Mouse (Mus musculus) CH12.LX (cell line): Measurements from ENCODE around the gene Adgrg6. TPM values are rescaled to one million over a fixed set of nuclear protein-coding genes. Genes with fewer than 3 reads are reported as not detected.

Experiments
- DNase-seq: peaks from one replicate; pipeline ENCODE4 v3.0.0-alpha.2; 2013; ENCODE audit errors: extremely low read depth
- H3K27ac ChIP-seq: 2 replicates; pipeline ENCODE4 v1.5.1; 2012; ENCODE audit warnings: low read depth, mild to moderate bottlenecking, control low read depth, moderate library complexity; ENCODE audit not compliant: insufficient read depth
- H3K27me3 ChIP-seq: replicated peaks from 2 replicates; pipeline ENCODE3; 2012; ENCODE audit warnings: inconsistent platforms
- H3K36me3 ChIP-seq, 2 experiments: replicated peaks in 1 of 2; 2 replicates each; pipeline versions ENCODE3 to v1.6.1; 2012; ENCODE audit warnings: inconsistent platforms in 1 of 2, low read length in 1 of 2, mild to moderate bottlenecking in 1 of 2, mixed read lengths in 1 of 2, moderate library complexity in 1 of 2; ENCODE audit not compliant: control insufficient read depth in 1 of 2, insufficient read depth in 1 of 2
- H3K4me1 ChIP-seq, 2 experiments: 2 replicates each; pipeline ENCODE4 v1.6.1; 2012; ENCODE audit warnings: inconsistent platforms in 1 of 2, moderate library complexity in 1 of 2; ENCODE audit not compliant: insufficient read depth in 2 of 2, control insufficient read depth in 1 of 2
- H3K4me2 ChIP-seq: 2 replicates; pipeline ENCODE4 v1.6.1; 2012; ENCODE audit warnings: low read depth, mild to moderate bottlenecking, control low read depth; ENCODE audit not compliant: poor library complexity, insufficient read depth, severe bottlenecking
- H3K4me3 ChIP-seq, 3 experiments: fragments of 150-350 bp in 1 of 3; sonication (generic) in 1 of 3; replicated peaks in 1 of 3; 2 replicates each; pipeline versions ENCODE3 to v1.5.1; 2011 to 2012; ENCODE audit warnings: low read depth in 2 of 3, low read length in 2 of 3, mild to moderate bottlenecking in 2 of 3, moderate library complexity in 2 of 3, control low read depth in 1 of 3, improper control_type of control experiment in 1 of 3, inconsistent platforms in 1 of 3, mixed read lengths in 1 of 3; ENCODE audit not compliant: poor library complexity in 1 of 3
- H3K79me2 ChIP-seq: replicated peaks from 2 replicates; pipeline ENCODE4 v1.6.1; 2012; ENCODE audit warnings: mild to moderate bottlenecking, moderate library complexity; ENCODE audit not compliant: control insufficient read depth, poor library complexity, insufficient read depth, severe bottlenecking; ENCODE audit errors: extremely low read depth
- H3K9ac ChIP-seq: 2 replicates; pipeline ENCODE4 v1.6.1; 2012; ENCODE audit warnings: low read depth, mild to moderate bottlenecking, control low read depth, moderate library complexity; ENCODE audit not compliant: insufficient read depth
- H3K9me3 ChIP-seq: replicated peaks from 2 replicates; pipeline ENCODE3; 2012; ENCODE audit warnings: low read length, inconsistent platforms, mixed read lengths
- BHLHE40 ChIP-seq: IDR thresholded peaks from 2 replicates; pipeline ENCODE4 v1.6.1; 2011; ENCODE audit warnings: mild to moderate bottlenecking, low read depth, low read length, improper control_type of control experiment
- CHD1 ChIP-seq: IDR thresholded peaks from 2 replicates; pipeline ENCODE4 v1.6.1; 2012; ENCODE audit warnings: low read depth, low read length, improper control_type of control experiment, inconsistent platforms
- CTCF ChIP-seq, 2 experiments: IDR thresholded peaks in 1 of 2; conservative IDR thresholded peaks in 1 of 2; 2 replicates each; pipeline ENCODE4 v1.5.1; 2011 to 2012; ENCODE audit warnings: low read depth in 2 of 2, low read length in 2 of 2, improper control_type of control experiment in 1 of 2, inconsistent platforms in 1 of 2, mild to moderate bottlenecking in 1 of 2, moderate library complexity in 1 of 2
- ELF1 ChIP-seq: IDR thresholded peaks from 2 replicates; pipeline ENCODE4 v1.6.1; 2014; ENCODE audit warnings: low read depth, mild to moderate bottlenecking, inconsistent platforms, low read length, improper control_type of control experiment
- EP300 ChIP-seq: IDR thresholded peaks from 2 replicates; pipeline ENCODE4 v1.6.1; 2011; ENCODE audit warnings: low read length, improper control_type of control experiment
- GABPA ChIP-seq: IDR thresholded peaks from 2 replicates; pipeline ENCODE4 v1.6.1; 2012; ENCODE audit warnings: low read depth, low read length, improper control_type of control experiment, inconsistent platforms; ENCODE audit not compliant: insufficient replicate concordance
- HCFC1 ChIP-seq: IDR thresholded peaks from 2 replicates; pipeline ENCODE4 v1.6.1; 2012; ENCODE audit warnings: low read depth, mild to moderate bottlenecking, inconsistent platforms, low read length, improper control_type of control experiment
- JUN ChIP-seq: IDR thresholded peaks from 2 replicates; pipeline ENCODE4 v1.6.1; 2011; ENCODE audit warnings: low read depth, mild to moderate bottlenecking, low read length, improper control_type of control experiment, moderate library complexity; ENCODE audit not compliant: insufficient read depth
- JUND ChIP-seq: conservative IDR thresholded peaks from 2 replicates; pipeline ENCODE4 v1.6.1; 2011; ENCODE audit warnings: low read depth, low read length, improper control_type of control experiment
- MAFK ChIP-seq: IDR thresholded peaks from 2 replicates; pipeline ENCODE4 v1.6.1; 2011; ENCODE audit warnings: low read length, improper control_type of control experiment; ENCODE audit not compliant: insufficient replicate concordance
- MAX ChIP-seq: IDR thresholded peaks from 2 replicates; pipeline ENCODE4 v1.6.1; 2011; ENCODE audit warnings: low read length, improper control_type of control experiment
- MXI1 ChIP-seq: IDR thresholded peaks from 2 replicates; pipeline ENCODE4 v1.6.1; 2011; ENCODE audit warnings: mild to moderate bottlenecking, low read depth, low read length, improper control_type of control experiment
- MYC ChIP-seq: IDR thresholded peaks from 2 replicates; pipeline ENCODE4 v1.6.1; 2011; ENCODE audit warnings: low read depth, mild to moderate bottlenecking, improper control_type of control experiment, low read length
- NELFE ChIP-seq: IDR thresholded peaks from 2 replicates; pipeline ENCODE4 v1.6.1; 2011; ENCODE audit warnings: low read depth, low read length, improper control_type of control experiment
- NRF1 ChIP-seq: IDR thresholded peaks from 2 replicates; pipeline ENCODE4 v1.6.1; 2014; ENCODE audit warnings: low read depth, mild to moderate bottlenecking, inconsistent platforms, low read length, improper control_type of control experiment, moderate library complexity
- PAX5 ChIP-seq: IDR thresholded peaks from 2 replicates; pipeline ENCODE4 v1.6.1; 2012; ENCODE audit warnings: low read length, inconsistent platforms, mixed read lengths
- POLR2AphosphoS2 ChIP-seq: IDR thresholded peaks from 2 replicates; pipeline ENCODE4 v1.6.1; 2011; ENCODE audit warnings: low read depth, low read length, improper control_type of control experiment
- RAD21 ChIP-seq: IDR thresholded peaks from 2 replicates; pipeline ENCODE4 v1.6.1; 2011; ENCODE audit warnings: low read depth, mild to moderate bottlenecking, low read length, improper control_type of control experiment, moderate library complexity
- SMC3 ChIP-seq: IDR thresholded peaks from 2 replicates; pipeline ENCODE4 v1.6.1; 2011; ENCODE audit warnings: low read depth, low read length, improper control_type of control experiment
- TCF12 ChIP-seq: IDR thresholded peaks from 2 replicates; pipeline ENCODE4 v1.6.1; 2014; ENCODE audit warnings: low read depth, mild to moderate bottlenecking, inconsistent platforms, low read length, improper control_type of control experiment
- USF1 ChIP-seq: IDR thresholded peaks from 2 replicates; pipeline ENCODE4 v1.6.1; 2014; ENCODE audit warnings: low read depth, mild to moderate bottlenecking, inconsistent platforms, low read length, improper control_type of control experiment
- USF2 ChIP-seq: conservative IDR thresholded peaks from 2 replicates; pipeline ENCODE4 v1.6.1; 2011; ENCODE audit warnings: low read depth, low read length, improper control_type of control experiment
- ZC3H11A ChIP-seq: IDR thresholded peaks from 2 replicates; pipeline ENCODE4 v1.6.1; 2012; ENCODE audit warnings: low read depth, mild to moderate bottlenecking, inconsistent platforms, low read length, improper control_type of control experiment
- ZKSCAN1 ChIP-seq: IDR thresholded peaks from 2 replicates; pipeline ENCODE4 v1.6.1; 2012; ENCODE audit warnings: low read depth, inconsistent platforms, low read length, improper control_type of control experiment, borderline replicate concordance
- ZMIZ1 ChIP-seq: IDR thresholded peaks from 2 replicates; pipeline ENCODE4 v1.6.1; 2012; ENCODE audit warnings: low read depth, mild to moderate bottlenecking, inconsistent platforms, low read length, improper control_type of control experiment
- ZNF384 ChIP-seq: IDR thresholded peaks from 2 replicates; pipeline ENCODE4 v1.6.1; 2012; ENCODE audit warnings: low read depth, low read length, improper control_type of control experiment, inconsistent platforms
- dilution Hi-C: fragments of 300-500 bp; cut with MboI; formaldehyde crosslinking; loops from 2 replicates; pipeline ENCODE4 v1.14.3; 2020; ENCODE audit warnings: low sequenced_read_pairs; ENCODE audit not compliant: extremely low pct_unique_long_range_greater_than_20kb, extremely low pct_ligation_motif_present
- in situ Hi-C: fragments of 300-500 bp; cut with MboI; formaldehyde crosslinking; loops from 3 replicates; pipeline ENCODE4 v1.14.3; 2019; ENCODE audit warnings: low sequenced_read_pairs, low pct_ligation_motif_present, low pct_unique_long_range_greater_than_20kb, mixed read lengths
- polyA plus RNA-seq: library from polyadenylated mRNA; unstranded; fragments of >175 nt; gene quantifications from 2 replicates; pipeline ENCODE4 v1.2.1, GENCODE M21; 2012; ENCODE audit warnings: low read depth; ENCODE audit not compliant: insufficient read length
- total RNA-seq, 2 experiments: library from RNA; depleted of rRNA; stranded (reverse); fragments of 300-350 nt in 1 of 2; fragments of >200 nt in 1 of 2; gene quantifications; 2 replicates each; pipeline ENCODE4 v1.2.3; 2012 to 2014

Gene Adgrg6
- total and polyA plus RNA-seq, 3 experiments, result not detected

GRCm38 (mm10) chr10:14363226-14363625 is 182.2 kb downstream of the Adgrg6 start:
- no peak for DNase-seq
- Histone ChIP-seq H3K4me3 (no peak overlapping the region), H3K4me2 (no peak overlapping the region), H3K79me2 (no peaks in the 10 kb centered on the region), H3K4me1 (no peaks in the 10 kb centered on the region), H3K36me3 (no peaks in the 10 kb centered on the region), H3K9me3 (no peaks in the 10 kb centered on the region), H3K27ac (no peak overlapping the region), H3K27me3 (no peaks in the 10 kb centered on the region), H3K9ac (no peak overlapping the region)
- in situ Hi-C loops, result no loop called here
- dilution Hi-C loops, result no loop called here
- TF ChIP-seq RAD21 (no peak), ELF1 (no peak), POLR2AphosphoS2 (no peak), NRF1 (no peak), JUN (no peak), ZKSCAN1 (no peak), MYC (no peak), EP300 (no peak), MXI1 (no peak), HCFC1 (no peak), USF2 (no peak), MAX (no peak), JUND (no peak), BHLHE40 (no peak), CHD1 (no peak), ZNF384 (no peak), GABPA (no peak), USF1 (no peak), MAFK (no peak)

- Histone ChIP-seq H3K27ac (no peak overlapping the region), H3K4me3 (no peak overlapping the region), H3K9ac (no peak overlapping the region), H3K4me1 (no peaks in the 10 kb centered on the region), H3K79me2 (no peaks in the 10 kb centered on the region), H3K9me3 (no peaks in the 10 kb centered on the region), H3K27me3 (no peaks in the 10 kb centered on the region), H3K36me3 (no peaks in the 10 kb centered on the region), H3K4me2 (no peak overlapping the region)
- in situ Hi-C loops (no loop called here), dilution Hi-C loops (no loop called here)
- no peak for DNase-seq
- no peak for TF ChIP-seq USF1
- no peak for TF ChIP-seq CTCF (conservative IDR thresholded peaks at IDR 0.05 in 1 of 2, IDR thresholded peaks at IDR 0.05 in 1 of 2; ENCODE audit: low read depth in 2 of 2, low read length in 2 of 2)
- no peak for TF ChIP-seq SMC3
- TF ChIP-seq USF2, result no peak
- TF ChIP-seq TCF12, result no peak
- TF ChIP-seq MYC, result no peak
- no peak for TF ChIP-seq ZNF384
- TF ChIP-seq RAD21, result no peak
- no peak for TF ChIP-seq ZC3H11A
- TF ChIP-seq MXI1, result no peak
- TF ChIP-seq HCFC1, result no peak
- no peak for TF ChIP-seq MAFK
- no peak for TF ChIP-seq PAX5
- no peak for TF ChIP-seq ZMIZ1
- TF ChIP-seq JUN, result no peak
- TF ChIP-seq NELFE, result no peak
- no peak for TF ChIP-seq MAX
Measured at GRCm38 (mm10) chr10:14358271-14358670, 187.2 kb downstream of the Adgrg6 start.
